Mouse (Mus musculus): ENCODE data around the gene Foxp2. TPM values are rescaled to one million over a fixed set of nuclear protein-coding genes. Genes with fewer than 3 reads are reported as not detected.

The Foxp2 gene
- polyA plus RNA-seq, 1 experiment from 2014 or later: 30.9 TPM

GRCm38 (mm10) chr6:15299279-15299678, 398.1 kb downstream of the Foxp2 start:
- DNase-seq (ENCODE audit: low spot score) (no peak), ATAC-seq (ENCODE audit: insufficient read depth, low FRiP score, low TSS enrichment) (no peak)
- Histone ChIP-seq H3K4me3 (ENCODE audit: low read depth, low read length) (no peak overlapping the region), H3K4me1 (ENCODE audit: control insufficient read depth, insufficient read depth, low read length) (no peaks in the 10 kb centered on the region), H3K27me3 (ENCODE audit: control insufficient read depth, insufficient read depth, low read length) (no peaks in the 10 kb centered on the region), H3K27ac (ENCODE audit: low read depth, low read length) (no peak overlapping the region), H3K4me2 (ENCODE audit: low read depth) (no peak overlapping the region), H3K36me3 (ENCODE audit: control insufficient read depth, insufficient read depth, low read length) (no peaks in the 10 kb centered on the region), H3K9ac (ENCODE audit: low read length) (no peak overlapping the region), H3K9me3 (ENCODE audit: control insufficient read depth, low read length) (no peaks in the 10 kb centered on the region)
- 45% methylated on average over 1 of the region's 1 CpGs for WGBS

- Histone ChIP-seq H3K27me3 (ENCODE audit: control insufficient read depth, insufficient read depth, low read length) (no peaks in the 10 kb centered on the region), H3K36me3 (ENCODE audit: control insufficient read depth, insufficient read depth, low read length) (no peaks in the 10 kb centered on the region), H3K4me3 (ENCODE audit: low read depth, low read length) (no peak overlapping the region), H3K4me2 (ENCODE audit: low read depth) (no peak overlapping the region), H3K9ac (ENCODE audit: low read length) (no peak overlapping the region), H3K4me1 (ENCODE audit: control insufficient read depth, insufficient read depth, low read length) (no peaks in the 10 kb centered on the region), H3K27ac (ENCODE audit: low read depth, low read length) (no peak overlapping the region), H3K9me3 (ENCODE audit: control insufficient read depth, low read length) (no peaks in the 10 kb centered on the region)
- 59% methylated on average over 5 of the region's 5 CpGs for WGBS
- DNase-seq (ENCODE audit: low spot score): no peak
- ATAC-seq (ENCODE audit: insufficient read depth, low FRiP score, low TSS enrichment): no peak
Measured at GRCm38 (mm10) chr6:15310671-15311070, 409.5 kb downstream of the Foxp2 start.

GRCm38 (mm10) chr6:15316948-15317347, 415.8 kb downstream of the Foxp2 start:
- Histone ChIP-seq H3K36me3 (ENCODE audit: control insufficient read depth, insufficient read depth, low read length) (no peaks in the 10 kb centered on the region), H3K4me1 (ENCODE audit: control insufficient read depth, insufficient read depth, low read length) (no peaks in the 10 kb centered on the region), H3K4me2 (ENCODE audit: low read depth) (no peak overlapping the region), H3K9me3 (ENCODE audit: control insufficient read depth, low read length) (no peaks in the 10 kb centered on the region), H3K27ac (ENCODE audit: low read depth, low read length) (no peak overlapping the region), H3K27me3 (ENCODE audit: control insufficient read depth, insufficient read depth, low read length) (no peaks in the 10 kb centered on the region), H3K4me3 (ENCODE audit: low read depth, low read length) (no peak overlapping the region), H3K9ac (ENCODE audit: low read length) (no peak overlapping the region)
- DNase-seq (ENCODE audit: low spot score) (no peak), ATAC-seq (ENCODE audit: insufficient read depth, low FRiP score, low TSS enrichment) (no peak)
- 91% methylated on average over 2 of the region's 2 CpGs for WGBS

- no peak overlapping the region for H3K4me2 ChIP-seq (ENCODE audit: low read depth)
- H3K27me3 ChIP-seq (ENCODE audit: control insufficient read depth, insufficient read depth, low read length): no peaks in the 10 kb centered on the region
- H3K36me3 ChIP-seq (ENCODE audit: control insufficient read depth, insufficient read depth, low read length): no peaks in the 10 kb centered on the region
- H3K9ac ChIP-seq (ENCODE audit: low read length): no peak overlapping the region
- no peaks in the 10 kb centered on the region for H3K9me3 ChIP-seq (ENCODE audit: control insufficient read depth, low read length)
- H3K4me1 ChIP-seq (ENCODE audit: control insufficient read depth, insufficient read depth, low read length): no peaks in the 10 kb centered on the region
- no peak for DNase-seq (ENCODE audit: low spot score)
- H3K4me3 ChIP-seq (ENCODE audit: low read depth, low read length): no peak overlapping the region
- ATAC-seq (ENCODE audit: insufficient read depth, low FRiP score, low TSS enrichment): no peak
- 91% methylated on average over 2 of the region's 2 CpGs for WGBS
- H3K27ac ChIP-seq (ENCODE audit: low read depth, low read length): no peak overlapping the region
Measured at GRCm38 (mm10) chr6:15318343-15318742, 417.2 kb downstream of the Foxp2 start.

- 83% methylated on average over 2 of the region's 2 CpGs for WGBS
- Histone ChIP-seq H3K9ac (ENCODE audit: low read length) (no peak overlapping the region), H3K27ac (ENCODE audit: low read depth, low read length) (no peak overlapping the region), H3K36me3 (ENCODE audit: control insufficient read depth, insufficient read depth, low read length) (no peaks in the 10 kb centered on the region), H3K27me3 (ENCODE audit: control insufficient read depth, insufficient read depth, low read length) (no peaks in the 10 kb centered on the region), H3K4me1 (ENCODE audit: control insufficient read depth, insufficient read depth, low read length) (no peaks in the 10 kb centered on the region), H3K4me3 (ENCODE audit: low read depth, low read length) (no peak overlapping the region), H3K4me2 (ENCODE audit: low read depth) (no peak overlapping the region), H3K9me3 (ENCODE audit: control insufficient read depth, low read length) (no peaks in the 10 kb centered on the region)
- ATAC-seq (ENCODE audit: insufficient read depth, low FRiP score, low TSS enrichment): no peak
- DNase-seq (ENCODE audit: low spot score): no peak
Measured at GRCm38 (mm10) chr6:15321551-15321974, 420.4 kb downstream of the Foxp2 start.

GRCm38 (mm10) chr6:15323099-15323498, 421.9 kb downstream of the Foxp2 start:
- no peaks in the 10 kb centered on the region for H3K9me3 ChIP-seq (ENCODE audit: control insufficient read depth, low read length)
- H3K27ac ChIP-seq (ENCODE audit: low read depth, low read length): no peak overlapping the region
- no peaks in the 10 kb centered on the region for H3K27me3 ChIP-seq (ENCODE audit: control insufficient read depth, insufficient read depth, low read length)
- H3K4me2 ChIP-seq (ENCODE audit: low read depth): no peak overlapping the region
- H3K4me3 ChIP-seq (ENCODE audit: low read depth, low read length): no peak overlapping the region
- no peak overlapping the region for H3K9ac ChIP-seq (ENCODE audit: low read length)
- ATAC-seq (ENCODE audit: insufficient read depth, low FRiP score, low TSS enrichment) (no peak), DNase-seq (ENCODE audit: low spot score) (no peak)
- no peaks in the 10 kb centered on the region for H3K36me3 ChIP-seq (ENCODE audit: control insufficient read depth, insufficient read depth, low read length)
- H3K4me1 ChIP-seq (ENCODE audit: control insufficient read depth, insufficient read depth, low read length): no peaks in the 10 kb centered on the region

- DNase-seq (ENCODE audit: low spot score) (no peak), ATAC-seq (ENCODE audit: insufficient read depth, low FRiP score, low TSS enrichment) (no peak)
- Histone ChIP-seq H3K9ac (ENCODE audit: low read length) (no peak overlapping the region), H3K9me3 (ENCODE audit: control insufficient read depth, low read length) (no peaks in the 10 kb centered on the region), H3K27ac (ENCODE audit: low read depth, low read length) (no peak overlapping the region), H3K4me3 (ENCODE audit: low read depth, low read length) (no peak overlapping the region), H3K4me2 (ENCODE audit: low read depth) (no peak overlapping the region), H3K4me1 (ENCODE audit: control insufficient read depth, insufficient read depth, low read length) (no peaks in the 10 kb centered on the region), H3K27me3 (ENCODE audit: control insufficient read depth, insufficient read depth, low read length) (no peaks in the 10 kb centered on the region), H3K36me3 (ENCODE audit: control insufficient read depth, insufficient read depth, low read length) (no peaks in the 10 kb centered on the region)
- WGBS: 91% methylated on average over 3 of the region's 3 CpGs
Measured at GRCm38 (mm10) chr6:15347705-15348104, 446.6 kb downstream of the Foxp2 start.

- no peak for DNase-seq (ENCODE audit: low spot score)
- no peaks in the 10 kb centered on the region for H3K36me3 ChIP-seq (ENCODE audit: control insufficient read depth, insufficient read depth, low read length)
- H3K4me2 ChIP-seq (ENCODE audit: low read depth): no peak overlapping the region
- 85% methylated on average over 4 of the region's 4 CpGs for WGBS
- H3K4me1 ChIP-seq (ENCODE audit: control insufficient read depth, insufficient read depth, low read length): no peaks in the 10 kb centered on the region
- H3K9ac ChIP-seq (ENCODE audit: low read length): no peak overlapping the region
- no peak overlapping the region for H3K4me3 ChIP-seq (ENCODE audit: low read depth, low read length)
- H3K9me3 ChIP-seq (ENCODE audit: control insufficient read depth, low read length): no peaks in the 10 kb centered on the region
- H3K27me3 ChIP-seq (ENCODE audit: control insufficient read depth, insufficient read depth, low read length): no peaks in the 10 kb centered on the region
- no peak for ATAC-seq (ENCODE audit: insufficient read depth, low FRiP score, low TSS enrichment)
- no peak overlapping the region for H3K27ac ChIP-seq (ENCODE audit: low read depth, low read length)
Measured at GRCm38 (mm10) chr6:15355852-15356251, 454.7 kb downstream of the Foxp2 start.

- Histone ChIP-seq H3K27ac (ENCODE audit: low read depth, low read length) (no peak overlapping the region), H3K9ac (ENCODE audit: low read length) (no peak overlapping the region), H3K4me3 (ENCODE audit: low read depth, low read length) (no peak overlapping the region), H3K4me1 (ENCODE audit: control insufficient read depth, insufficient read depth, low read length) (peaks cover 6% of the 10 kb centered on the region; the same call in 1 of the 2 replicates), H3K36me3 (ENCODE audit: control insufficient read depth, insufficient read depth, low read length) (no peaks in the 10 kb centered on the region), H3K9me3 (ENCODE audit: control insufficient read depth, low read length) (no peaks in the 10 kb centered on the region), H3K4me2 (ENCODE audit: low read depth) (no peak overlapping the region), H3K27me3 (ENCODE audit: control insufficient read depth, insufficient read depth, low read length) (no peaks in the 10 kb centered on the region)
- DNase-seq (ENCODE audit: low spot score) (no peak), ATAC-seq (ENCODE audit: insufficient read depth, low FRiP score, low TSS enrichment) (no peak)
- WGBS: 68% methylated on average over 8 of the region's 8 CpGs
Measured at GRCm38 (mm10) chr6:15370281-15370680, 469.1 kb downstream of the Foxp2 start.
